Mouse (Mus musculus) small intestine, adult 2 months (tissue): ENCODE results near the gene Oaz2.

Experiments
- CTCF ChIP-seq: fragments of 200-500 bp; IDR thresholded peaks from 2 replicates; pipeline ENCODE4 v1.5.1; 2012; ENCODE audit warnings: low read depth, mild to moderate bottlenecking, control low read depth, inconsistent platforms, low read length, moderate library complexity, mixed read lengths; ENCODE audit not compliant: insufficient replicate concordance, insufficient read length; ENCODE audit errors: extremely low read depth
- POLR2A ChIP-seq: fragments of 200-500 bp; IDR thresholded peaks from 2 replicates; pipeline ENCODE4 v1.6.1; 2012; ENCODE audit warnings: low read depth, mild to moderate bottlenecking, control low read depth, inconsistent platforms, low read length, moderate library complexity

DNA sequence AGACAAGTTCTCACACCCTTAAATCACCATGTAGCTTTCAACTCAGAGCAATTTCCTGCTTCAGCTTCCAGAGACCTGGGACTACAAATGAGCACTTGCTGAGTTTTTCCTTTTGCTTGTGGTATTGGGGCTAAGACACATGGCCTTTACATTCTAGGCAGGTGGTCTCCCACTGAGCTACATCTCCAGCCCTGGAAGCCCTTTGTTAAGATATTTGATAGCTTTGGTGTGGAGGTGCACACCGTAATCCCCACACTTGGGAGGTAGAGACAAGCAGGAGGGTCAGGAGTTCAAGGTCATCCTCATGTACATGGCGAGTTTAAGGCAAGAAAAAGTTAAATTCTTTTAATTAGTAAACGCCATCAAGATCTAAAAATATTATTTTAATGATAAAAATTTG, 14.4 kb downstream of the Oaz2 start:
- no peak for TF ChIP-seq POLR2A
- TF ChIP-seq CTCF = no peak
